Mouse (Mus musculus) cerebellum, adult 18-20 months (tissue): ENCODE results near the gene Ttn.

Experiments
- DNase-seq, 2 experiments: peaks; one replicate each; pipeline ENCODE4 v3.0.0; 2021

The Ttn gene

DNA sequence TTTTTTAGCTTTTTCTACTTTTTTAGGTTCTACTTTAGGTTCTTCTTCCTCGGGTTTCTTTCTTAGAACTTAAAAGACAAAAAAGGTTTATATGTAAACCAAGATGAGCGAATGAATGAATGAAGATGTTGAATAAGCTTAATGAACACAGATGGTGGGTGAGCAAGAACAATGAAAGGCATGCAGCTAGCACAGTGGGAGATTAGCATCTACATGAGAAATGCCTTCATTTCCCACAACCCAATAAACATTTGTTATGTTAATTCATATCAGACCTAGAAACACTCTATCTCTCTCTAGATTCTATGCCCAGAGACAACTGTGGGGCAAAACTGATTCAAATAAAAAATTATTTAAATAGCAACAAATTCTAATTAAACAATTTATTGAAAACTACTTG is 164.6 kb downstream of the Ttn start:
- DNase-seq = no peak

GRCm38 (mm10) chr2:76814048-76814817 is 168.1 kb downstream of the Ttn start:
- no peak for DNase-seq

DNA sequence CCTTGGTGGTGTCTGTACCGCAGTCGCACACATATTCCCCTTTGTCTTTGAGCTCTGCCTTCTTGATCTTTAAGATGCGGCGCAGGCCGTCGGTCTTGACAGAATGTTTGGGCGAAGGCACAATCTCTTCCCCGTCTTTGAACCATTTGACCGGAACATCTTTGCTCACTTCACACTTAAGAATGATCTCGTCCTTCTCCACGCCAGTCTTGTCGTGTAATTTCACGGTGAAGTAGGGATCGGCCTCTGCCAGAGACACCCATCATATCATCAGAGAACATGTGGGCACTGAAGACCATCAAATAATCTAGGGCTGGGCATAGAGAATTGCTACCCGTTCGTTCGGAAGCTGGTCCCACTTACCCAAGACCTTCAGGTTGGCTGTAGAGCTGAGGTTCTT is 171.2 kb downstream of the Ttn start:
- DNase-seq = no peak

DNA sequence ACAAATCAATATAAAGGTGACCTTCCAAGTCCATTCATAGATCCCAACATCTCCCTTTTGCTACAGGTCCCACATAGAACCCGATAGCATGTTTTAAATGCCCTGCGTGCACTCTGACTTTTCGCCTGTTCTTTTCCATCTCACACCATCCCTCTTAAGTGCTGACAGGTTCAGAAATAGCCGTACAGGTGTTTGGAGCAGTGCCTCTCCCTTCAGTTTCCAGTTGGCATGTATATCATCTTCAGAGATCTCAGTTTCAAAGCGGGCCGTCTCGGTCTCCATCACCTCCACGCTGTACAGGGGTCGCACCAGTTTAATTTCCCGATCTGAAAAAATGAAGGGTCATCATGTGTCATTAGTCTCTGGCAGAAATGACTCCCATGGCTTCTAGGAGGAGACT is 174.0 kb downstream of the Ttn start:
- no peak for DNase-seq

GRCm38 (mm10) chr2:76807284-76807683 is 175.1 kb downstream of the Ttn start:
- no peak for DNase-seq

GRCm38 (mm10) chr2:76806861-76807260 is 175.5 kb downstream of the Ttn start:
- DNase-seq = no peak

DNA sequence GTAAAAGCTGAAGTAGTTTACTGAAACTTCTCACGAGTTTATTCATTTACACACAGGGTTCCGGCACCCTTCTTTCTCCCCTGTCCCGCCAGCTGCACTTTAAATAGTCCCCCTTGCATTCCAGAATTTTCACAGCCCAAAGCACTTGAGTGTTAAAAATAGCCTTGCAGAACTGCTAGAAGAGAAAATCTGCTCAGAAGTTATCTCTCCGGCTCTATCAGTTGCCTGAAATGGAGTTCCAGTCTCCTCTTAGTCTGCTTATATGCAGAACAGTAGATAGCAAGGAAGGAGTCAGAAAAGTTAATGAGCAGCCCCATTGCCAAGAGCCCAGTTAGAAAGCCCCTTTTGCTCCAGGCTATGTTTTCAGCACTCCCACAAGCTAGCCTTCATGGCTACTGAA is 176.0 kb downstream of the Ttn start:
- no peak for DNase-seq

GRCm38 (mm10) chr2:76805191-76805892 is 177.0 kb downstream of the Ttn start:
- no peak for DNase-seq

DNA sequence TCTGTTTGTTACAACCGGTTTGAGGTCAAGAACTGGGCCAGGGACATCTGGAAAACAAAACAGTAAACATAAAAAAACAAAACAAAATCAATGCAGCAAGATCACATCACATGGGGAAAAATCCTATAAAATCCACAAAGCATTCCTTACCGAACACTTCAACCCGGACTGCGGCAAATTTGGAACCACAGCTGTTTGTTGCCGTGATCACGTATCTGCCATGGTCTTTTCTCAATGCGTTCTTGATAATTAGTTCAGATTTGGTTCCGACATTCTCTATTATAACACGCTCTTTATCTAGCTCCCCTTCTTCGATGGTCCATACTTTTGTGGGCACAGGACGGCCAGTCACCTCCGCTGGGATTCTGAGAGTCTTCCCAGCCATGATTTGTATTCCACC is 198.2 kb downstream of the Ttn start:
- DNase-seq = no peak

GRCm38 (mm10) chr2:76780792-76781191 is 201.6 kb downstream of the Ttn start:
- DNase-seq = no peak

DNA sequence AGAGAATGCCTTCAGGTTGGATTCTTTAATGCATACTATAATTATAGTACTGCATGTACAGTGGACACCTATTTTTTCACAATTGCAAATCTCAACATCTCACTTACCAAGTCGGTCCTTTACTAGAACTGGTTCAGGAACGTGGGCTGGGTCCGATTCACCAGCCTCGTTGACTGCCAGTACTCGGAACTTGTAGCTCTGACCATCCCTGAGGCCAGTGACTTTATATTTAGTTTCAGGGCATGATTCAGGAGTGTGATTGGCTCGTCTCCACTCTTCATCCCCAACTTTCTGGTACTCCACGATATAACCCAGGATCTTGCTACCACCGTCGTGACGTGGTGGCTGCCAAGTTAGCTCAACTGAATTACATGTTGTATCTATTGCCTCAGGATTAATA is 212.5 kb downstream of the Ttn start:
- no peak for DNase-seq

DNA sequence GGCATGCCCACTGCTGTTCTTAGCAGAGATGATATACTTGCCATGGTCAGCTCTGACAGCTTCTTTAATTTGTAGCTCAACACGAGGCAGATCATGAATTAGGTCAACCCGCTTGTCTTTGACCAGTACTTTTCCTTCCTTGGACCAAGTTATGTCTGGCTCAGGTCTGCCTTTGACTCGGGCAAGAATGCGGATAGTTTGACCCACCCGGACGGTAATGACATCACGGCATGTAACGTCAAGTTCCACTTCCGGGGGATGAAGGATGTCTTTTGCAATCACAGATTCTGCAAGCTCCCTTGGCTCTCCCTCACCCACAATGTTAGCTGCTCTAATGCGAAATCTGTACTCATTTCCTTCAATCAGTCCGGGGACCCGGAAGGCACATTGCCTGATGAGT is 215.1 kb downstream of the Ttn start:
- no peak for DNase-seq

GRCm38 (mm10) chr2:76764526-76764925 is 217.8 kb downstream of the Ttn start:
- DNase-seq = no peak

DNA sequence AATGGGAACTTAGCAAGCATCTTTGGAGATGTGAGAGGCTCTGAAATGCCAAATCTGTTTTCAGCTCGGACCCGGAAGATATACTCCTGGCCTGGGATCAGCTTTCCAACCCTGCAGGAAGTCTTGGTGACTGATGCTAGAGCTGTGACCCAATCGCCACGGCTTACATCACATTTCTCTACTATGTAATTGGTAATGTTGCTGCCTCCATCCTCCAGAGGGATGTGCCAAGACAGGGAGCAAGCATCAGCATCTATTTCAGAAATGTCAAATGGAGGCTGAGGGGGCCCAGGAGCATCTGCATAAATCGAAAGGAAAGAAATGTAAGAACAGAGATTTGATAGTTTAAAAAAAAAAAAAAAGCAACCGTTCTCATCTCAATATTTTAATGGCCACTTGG is 220.2 kb downstream of the Ttn start:
- DNase-seq = no peak

GRCm38 (mm10) chr2:76756461-76756860 is 225.9 kb downstream of the Ttn start:
- no peak for DNase-seq

- DNase-seq = no peak
Observed at GRCm38 (mm10) chr2:76751993-76752392, 230.4 kb downstream of the Ttn start.

DNA sequence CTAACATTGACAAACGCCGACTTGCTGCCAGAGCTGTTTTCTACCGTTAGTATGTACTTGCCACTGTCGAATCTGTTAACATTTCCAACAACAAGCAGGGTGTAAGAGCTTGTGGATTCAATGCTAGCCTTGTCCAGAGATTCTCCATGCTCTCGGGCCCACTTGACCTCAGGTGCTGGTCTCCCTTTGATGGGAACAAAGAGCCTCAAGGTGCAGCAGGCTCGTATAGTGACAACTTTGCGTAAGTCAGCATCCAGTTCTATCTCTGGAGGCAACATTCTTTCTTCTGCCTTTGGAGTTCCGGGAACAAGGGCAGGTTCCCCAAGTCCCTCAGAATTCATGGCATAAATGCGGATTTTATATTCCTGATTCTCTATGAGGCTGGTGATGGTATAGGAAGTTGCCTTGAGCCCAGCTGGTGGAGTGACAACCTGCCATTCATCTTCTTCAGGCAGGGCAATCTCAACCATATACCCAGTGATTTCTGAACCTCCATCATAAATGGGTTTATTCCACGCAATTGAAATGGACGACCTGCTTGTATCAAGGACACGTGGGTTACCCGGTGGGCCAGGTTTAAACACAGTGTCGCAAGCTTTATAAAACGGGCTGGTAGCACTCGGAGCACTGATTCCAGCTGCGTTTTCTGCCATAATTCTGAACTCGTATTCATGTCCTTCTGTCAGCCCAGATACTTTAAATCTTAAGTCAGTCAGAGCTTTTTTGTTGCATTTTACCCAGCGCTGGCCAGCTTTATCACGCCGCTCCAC is 232.8 kb downstream of the Ttn start:
- no peak for DNase-seq

GRCm38 (mm10) chr2:76748696-76749095 is 233.7 kb downstream of the Ttn start:
- DNase-seq = no peak

DNA sequence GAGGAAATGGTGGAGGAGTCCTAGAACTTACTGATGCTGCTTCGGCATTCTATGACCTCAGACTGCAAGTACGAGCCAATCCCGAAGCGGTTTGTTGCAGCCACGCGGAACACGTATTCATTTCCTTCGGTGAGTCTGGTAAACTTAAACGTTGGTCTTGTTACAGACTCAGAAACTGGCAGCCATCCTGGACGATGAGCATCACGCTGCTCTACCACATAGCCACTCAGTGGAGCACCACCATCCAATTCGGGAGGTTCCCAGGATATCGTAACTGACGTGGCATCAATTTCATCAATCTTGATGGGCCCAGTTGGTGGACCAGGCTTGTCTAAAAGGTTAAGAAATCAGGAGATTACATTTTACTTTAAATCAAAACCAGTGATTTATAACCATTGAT is 262.7 kb downstream of the Ttn start:
- DNase-seq = no peak

GRCm38 (mm10) chr2:76714984-76715383 is 267.4 kb downstream of the Ttn start:
- DNase-seq = no peak

DNA sequence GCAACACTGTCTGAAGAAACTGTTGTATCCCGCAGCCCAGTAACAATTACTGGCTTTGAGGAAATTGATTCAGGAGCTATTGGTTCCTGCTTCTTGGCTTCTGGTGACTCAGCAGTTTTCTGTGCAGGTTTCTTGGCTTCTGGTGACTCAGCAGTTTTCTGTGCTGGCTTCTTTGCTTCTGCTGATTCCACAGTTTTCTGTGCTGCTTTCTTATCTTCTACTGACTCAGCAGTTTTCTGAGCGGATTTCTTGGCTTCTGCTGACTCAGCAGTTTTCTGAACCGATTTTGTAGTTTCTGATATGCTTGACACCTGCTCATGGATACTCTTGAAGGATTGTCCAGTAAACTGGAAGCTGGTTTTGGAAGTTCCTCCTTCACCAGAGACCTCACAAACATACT is 273.8 kb downstream of the Ttn start:
- no peak for DNase-seq

DNA sequence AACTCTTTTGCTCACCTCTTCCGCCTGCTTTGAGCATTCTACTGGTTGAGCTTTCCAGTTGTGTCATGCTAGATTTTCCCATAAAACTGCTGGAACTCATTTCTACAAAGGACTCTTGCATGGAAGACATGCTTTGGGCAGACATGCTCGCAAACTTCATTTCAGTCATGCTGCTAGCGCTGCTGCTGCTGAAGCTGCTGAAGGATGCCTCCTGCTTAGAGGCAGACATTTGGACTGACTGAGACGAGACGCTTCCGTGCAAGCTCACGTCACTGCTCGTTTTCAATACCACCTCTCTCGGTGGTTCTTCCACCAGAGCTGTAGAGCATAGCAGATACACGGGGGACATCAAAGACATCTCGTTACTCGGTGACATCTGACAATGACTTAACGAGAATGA is 276.7 kb downstream of the Ttn start:
- no peak for DNase-seq

GRCm38 (mm10) chr2:76702751-76703150 is 279.6 kb downstream of the Ttn start:
- DNase-seq = no peak

DNA sequence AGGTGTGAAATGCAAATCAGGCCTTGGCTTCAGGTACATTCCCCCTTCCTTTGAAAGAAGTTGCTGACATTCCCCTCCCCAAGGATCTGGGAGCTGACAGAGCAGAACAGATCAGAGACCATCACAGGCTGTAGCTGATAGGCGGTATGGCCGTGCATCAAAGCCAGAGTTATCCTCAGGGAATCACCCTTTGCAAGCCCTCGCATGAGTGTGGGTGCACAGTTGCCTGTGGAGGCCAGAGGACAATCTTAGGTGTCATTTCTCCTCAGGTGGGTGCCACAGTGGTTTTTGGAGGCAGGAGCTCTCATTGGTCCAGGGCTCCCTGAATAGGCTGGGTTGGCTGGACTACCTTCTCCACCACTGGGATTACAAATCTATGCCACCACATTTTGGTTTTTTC is 280.2 kb downstream of the Ttn start:
- DNase-seq = no peak
